Comparison of ENCODE assay signal across 8 mouse cellular contexts in the genomic region with DNA sequence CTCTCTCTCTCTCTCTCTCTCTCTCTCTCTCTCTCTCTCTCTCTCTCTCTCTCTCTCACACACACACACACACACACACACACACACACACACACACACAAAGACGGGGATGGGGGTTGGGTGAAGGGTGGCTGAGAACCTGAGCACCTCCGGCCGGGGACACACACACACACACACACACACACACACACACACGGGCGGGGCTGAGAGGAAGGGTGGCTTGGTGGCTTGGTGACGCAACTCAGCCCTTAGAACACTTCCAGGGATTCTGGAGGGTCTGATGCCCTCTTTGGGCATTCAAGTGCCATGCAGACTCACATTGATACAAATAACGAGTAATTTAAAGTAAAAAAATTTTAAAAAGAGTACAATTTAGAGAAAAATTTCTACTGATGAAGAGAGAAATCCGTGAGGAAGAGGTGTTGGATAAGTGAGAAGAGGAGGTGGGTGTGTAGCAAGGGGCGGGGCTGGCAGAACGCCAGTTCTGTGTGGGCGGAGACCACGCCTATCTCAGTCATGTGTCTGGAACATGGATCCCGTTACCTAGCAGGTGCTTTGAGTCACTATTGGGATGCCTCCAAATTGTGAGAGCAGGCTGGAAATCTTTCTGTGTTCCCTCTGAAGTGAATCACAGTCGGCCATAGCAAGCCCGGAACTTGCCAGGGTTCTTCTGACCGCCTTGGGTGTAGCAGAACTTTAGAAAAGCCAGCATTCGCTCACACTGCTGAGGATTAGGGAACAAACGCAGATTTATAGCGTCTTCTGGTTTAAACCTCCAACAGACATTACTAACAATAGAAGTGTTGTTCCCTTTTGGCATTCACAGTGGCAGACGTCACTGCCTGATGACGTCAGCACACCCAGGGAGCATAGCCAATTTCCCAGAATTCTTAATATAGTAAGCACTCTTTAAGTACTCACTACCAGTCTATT. TPM values are rescaled to one million over a fixed set of nuclear protein-coding genes. Genes with fewer than 3 reads are reported as not detected.
DNase-seq lines count a peak whose midpoint lies in the region; ATAC-seq and TF ChIP-seq lines count a peak whose summit lies in the region.

No protein-coding gene starts in this region.

- H3K27me3 ChIP-seq in limb, embryonic 11.5 days (ENCODE audit: control insufficient read depth, insufficient read depth, low read length): no peaks in the 10 kb centered on the region
- peaks cover 18% of the 10 kb centered on the region for H3K27me3 ChIP-seq in limb, embryonic 10.5 days (ENCODE audit: low read depth, poor library complexity, severe bottlenecking)
- no peaks in the 10 kb centered on the region for H3K27me3 ChIP-seq in hindbrain, postnatal 0 days (ENCODE audit: insufficient read depth, low read length)

- H3K27ac ChIP-seq in limb, embryonic 11.5 days (replicated peaks; ENCODE audit: low read depth, low read length): no peak overlapping the region
- no peak overlapping the region for H3K27ac ChIP-seq in limb, embryonic 10.5 days
- H3K27ac ChIP-seq in hindbrain, postnatal 0 days: peak overlapping the region; percentile 68

- no peak overlapping the region for H3K4me2 ChIP-seq in limb, embryonic 11.5 days (ENCODE audit: low read depth, severe bottlenecking)
- H3K4me2 ChIP-seq in hindbrain, postnatal 0 days (ENCODE audit: low read depth, low read length): peak overlapping the region; percentile 47

- H3K4me3 ChIP-seq in limb, embryonic 11.5 days (ENCODE audit: low read depth, low read length): no peak overlapping the region
- no peak overlapping the region for H3K4me3 ChIP-seq in limb, embryonic 10.5 days
- peak overlapping the region; percentile 19 for H3K4me3 ChIP-seq in hindbrain, postnatal 0 days (ENCODE audit: low read length)

- no peaks in the 10 kb centered on the region for H3K36me3 ChIP-seq in limb, embryonic 11.5 days (ENCODE audit: control insufficient read depth, insufficient read depth, low read length)
- H3K36me3 ChIP-seq in limb, embryonic 10.5 days: no peaks in the 10 kb centered on the region
- H3K36me3 ChIP-seq in hindbrain, postnatal 0 days (ENCODE audit: insufficient read depth, low read length): no peaks in the 10 kb centered on the region

- no peaks in the 10 kb centered on the region for H3K4me1 ChIP-seq in limb, embryonic 11.5 days (ENCODE audit: control insufficient read depth, insufficient read depth, low read length)
- peaks cover 10% of the 10 kb centered on the region for H3K4me1 ChIP-seq in limb, embryonic 10.5 days
- H3K4me1 ChIP-seq in hindbrain, postnatal 0 days (ENCODE audit: insufficient read depth, low read length): no peaks in the 10 kb centered on the region

- no peak for DNase-seq in limb, embryonic 11.5 days (ENCODE audit: low spot score)
- DNase-seq in limb, embryonic 10.5 days (ENCODE audit: low spot score): no peak
- peak; percentile 70 to 82 for DNase-seq in cerebellum, postnatal 14 days
- DNase-seq in gastrocnemius, postnatal 10 days: peak; percentile 71
- peak; percentile 80 for DNase-seq in hindbrain, postnatal 0 days (ENCODE audit: low spot score)
- DNase-seq in left cerebral cortex, adult 18-20 months (ENCODE audit: low spot score in 2 of 2): peak; percentile 82 to 85
- peak; percentile 81 to 85 for DNase-seq in lung, postnatal 4 days
- peak; percentile 79 for DNase-seq in right cerebral cortex, postnatal 14 days

- TF ChIP-seq CTCF in hindbrain, postnatal 0 days (IDR thresholded peaks at IDR 0.05; ENCODE audit: low read depth): no peak

- H3K9ac ChIP-seq in limb, embryonic 11.5 days (ENCODE audit: low read length): no peak overlapping the region
- 0 out of 2 replicates have a peak overlapping the region, but pooled peaks have one; percentile 10 for H3K9ac ChIP-seq in hindbrain, postnatal 0 days (replicated peaks; ENCODE audit: low read length)

- 0 out of 2 replicates have a peak, but pooled peaks have one; percentile 56 for ATAC-seq in limb, embryonic 11.5 days (ENCODE audit: insufficient number of reproducible peaks, low FRiP score, low TSS enrichment, low read depth)
- peak; percentile 90 for ATAC-seq in hindbrain, postnatal 0 days

- no peaks in the 10 kb centered on the region for H3K9me3 ChIP-seq in limb, embryonic 11.5 days (ENCODE audit: control insufficient read depth, low read length)
- no peaks in the 10 kb centered on the region for H3K9me3 ChIP-seq in limb, embryonic 10.5 days (replicated peaks)
- no peaks in the 10 kb centered on the region for H3K9me3 ChIP-seq in hindbrain, postnatal 0 days (ENCODE audit: low read length)

- 27% methylated on average over 21 of the region's 21 CpGs for WGBS in limb, embryonic 11.5 days
- 35% methylated on average over 21 of the region's 21 CpGs for WGBS in limb, embryonic 10.5 days
- 20% methylated on average over 20 of the region's 21 CpGs for WGBS in hindbrain, postnatal 0 days

RNA-seq across cellular contexts. Expression of gene Pvr, which starts 12.2 kb away (rescaled TPM):
- 3.9 and 4.7 TPM in 2 replicates for polyA plus RNA-seq in limb, embryonic 11.5 days (2014; fragmentation: Nextera tagmentation; extraction: Ambion mirVana)
- 6.2 TPM in 2 replicates for polyA plus RNA-seq in limb, embryonic 10.5 days (2016; fragmentation: Nextera tagmentation; extraction: Ambion mirVana)
- 10 to 100 TPM; 10.7 to 15.3 TPM for total RNA-seq in gastrocnemius, postnatal 10 days (2021)
- 9.2 and 11.7 TPM in 2 replicates for total RNA-seq in hindbrain, postnatal 0 days (2014; rRNA removed)
- 6.1 and 7.0 TPM in 2 replicates for polyA plus RNA-seq in hindbrain, postnatal 0 days (2015; fragmentation: Nextera tagmentation; extraction: Ambion mirVana)
- 10 to 100 TPM; 13.0 to 15.7 TPM for total RNA-seq in left cerebral cortex, adult 18-20 months (2021)

RNA-seq across cellular contexts. Expression of gene Igsf23, which starts 17.4 kb away (rescaled TPM):
- 0.14 and 0.48 TPM in 2 replicates for polyA plus RNA-seq in limb, embryonic 11.5 days (2014; fragmentation: Nextera tagmentation; extraction: Ambion mirVana)
- polyA plus RNA-seq in limb, embryonic 10.5 days (2016; fragmentation: Nextera tagmentation; extraction: Ambion mirVana): 0.21 and 0.24 TPM in 2 replicates
- total RNA-seq in gastrocnemius, postnatal 10 days (2021): not detected
- not detected in 2 replicates for total RNA-seq in hindbrain, postnatal 0 days (2014; rRNA removed)
- polyA plus RNA-seq in hindbrain, postnatal 0 days (2015; fragmentation: Nextera tagmentation; extraction: Ambion mirVana): not detected in 2 replicates
- total RNA-seq in left cerebral cortex, adult 18-20 months (2021): not detected

RNA-seq across cellular contexts. Expression of gene Ceacam20, which starts 32.1 kb away (rescaled TPM):
- polyA plus RNA-seq in limb, embryonic 11.5 days (2014; fragmentation: Nextera tagmentation; extraction: Ambion mirVana): not detected in 2 replicates
- polyA plus RNA-seq in limb, embryonic 10.5 days (2016; fragmentation: Nextera tagmentation; extraction: Ambion mirVana): not detected in 2 replicates
- total RNA-seq in gastrocnemius, postnatal 10 days (2021): not detected
- total RNA-seq in hindbrain, postnatal 0 days (2014; rRNA removed): not detected in 2 replicates
- not detected in 2 replicates for polyA plus RNA-seq in hindbrain, postnatal 0 days (2015; fragmentation: Nextera tagmentation; extraction: Ambion mirVana)
- total RNA-seq in left cerebral cortex, adult 18-20 months (2021): not detected

RNA-seq across cellular contexts. Expression of gene Ceacam19, which starts 45.4 kb away (rescaled TPM):
- not detected in 2 replicates for polyA plus RNA-seq in limb, embryonic 11.5 days (2014; fragmentation: Nextera tagmentation; extraction: Ambion mirVana)
- not detected in 2 replicates for polyA plus RNA-seq in limb, embryonic 10.5 days (2016; fragmentation: Nextera tagmentation; extraction: Ambion mirVana)
- not detected for total RNA-seq in gastrocnemius, postnatal 10 days (2021)
- total RNA-seq in hindbrain, postnatal 0 days (2014; rRNA removed): not detected in 2 replicates
- polyA plus RNA-seq in hindbrain, postnatal 0 days (2015; fragmentation: Nextera tagmentation; extraction: Ambion mirVana): not detected in 2 replicates
- total RNA-seq in left cerebral cortex, adult 18-20 months (2021): not detected

RNA-seq across cellular contexts. Expression of gene Nlrp9b, which starts 58.1 kb away (rescaled TPM):
- 0.08 TPM in 1 of 2 replicates, not detected in the other for polyA plus RNA-seq in limb, embryonic 11.5 days (2014; fragmentation: Nextera tagmentation; extraction: Ambion mirVana)
- not detected in 2 replicates for polyA plus RNA-seq in limb, embryonic 10.5 days (2016; fragmentation: Nextera tagmentation; extraction: Ambion mirVana)
- total RNA-seq in gastrocnemius, postnatal 10 days (2021): not detected
- total RNA-seq in hindbrain, postnatal 0 days (2014; rRNA removed): not detected in 2 replicates
- polyA plus RNA-seq in hindbrain, postnatal 0 days (2015; fragmentation: Nextera tagmentation; extraction: Ambion mirVana): not detected in 2 replicates
- total RNA-seq in left cerebral cortex, adult 18-20 months (2021): not detected

Comparison
In these comparisons a context has a peak if more than half of its experiments do, and no peak if none do; other contexts are left out.
1. DNase-seq: peak in cerebellum, postnatal 14 days (2 of 2), gastrocnemius, postnatal 10 days (single experiment), hindbrain, postnatal 0 days (single experiment), left cerebral cortex, adult 18-20 months (2 of 2), lung, postnatal 4 days (2 of 2) and right cerebral cortex, postnatal 14 days (single experiment); none in limb, embryonic 11.5 days (single experiment) and limb, embryonic 10.5 days (single experiment).